Mouse (Mus musculus): ENCODE data around the gene Bdp1. TPM values are rescaled to one million over a fixed set of nuclear protein-coding genes. Genes with fewer than 3 reads are reported as not detected.

Bdp1 gene
- polyA plus RNA-seq, 1 experiment from 2014 or later = 32.5 TPM

- H3K4me3 ChIP-seq (replicated peaks) = no peak overlapping the region
Observed at GRCm38 (mm10) chr13:99989592-99989991, 114.3 kb downstream of the Bdp1 start.

GRCm38 (mm10) chr13:99983320-99983719 is 120.5 kb downstream of the Bdp1 start:
- Histone ChIP-seq H3K4me1 (no peaks in the 10 kb centered on the region), H3K36me3 (no peaks in the 10 kb centered on the region; the same call in 1 of the 2 replicates), H3K27me3 (replicated peaks) (no peaks in the 10 kb centered on the region), H3K4me3 (replicated peaks) (no peak overlapping the region), H3K9ac (no peak overlapping the region), H3K9me3 (no peaks in the 10 kb centered on the region), H3K4me2 (no peak overlapping the region), H3K27ac (no peak overlapping the region)
- ATAC-seq (ENCODE audit: insufficient read depth, low FRiP score, low read depth) = no peak
- 86% methylated on average over 1 of the region's 1 CpGs for WGBS

More at GRCm38 (mm10) chr13:99989592-99989991, 114.3 kb downstream of the Bdp1 start:
- H3K4me2 ChIP-seq = no peak overlapping the region
- no peaks in the 10 kb centered on the region for H3K4me1 ChIP-seq
- WGBS = 77% methylated on average over 4 of the region's 4 CpGs
- no peak overlapping the region for H3K27ac ChIP-seq
- H3K36me3 ChIP-seq = 0 out of 2 replicates have a peak, but pooled peaks cover 5% of the 10 kb centered on the region
- no peaks in the 10 kb centered on the region for H3K9me3 ChIP-seq
- H3K27me3 ChIP-seq (replicated peaks) = no peaks in the 10 kb centered on the region
- no peak for ATAC-seq (ENCODE audit: insufficient read depth, low FRiP score, low read depth)
- H3K9ac ChIP-seq = no peak overlapping the region

- Histone ChIP-seq H3K9ac (no peak overlapping the region), H3K36me3 (no peaks in the 10 kb centered on the region; the same call in 1 of the 2 replicates), H3K4me2 (no peak overlapping the region), H3K27ac (no peak overlapping the region), H3K4me1 (no peaks in the 10 kb centered on the region), H3K9me3 (no peaks in the 10 kb centered on the region), H3K4me3 (replicated peaks) (no peak overlapping the region), H3K27me3 (replicated peaks) (no peaks in the 10 kb centered on the region)
- 60% methylated on average over 2 of the region's 2 CpGs for WGBS
- no peak for ATAC-seq (ENCODE audit: insufficient read depth, low FRiP score, low read depth)
Observed at GRCm38 (mm10) chr13:99979406-99979805, 124.5 kb downstream of the Bdp1 start.

GRCm38 (mm10) chr13:99970089-99970488 is 133.8 kb downstream of the Bdp1 start:
- no peak overlapping the region for H3K27ac ChIP-seq
- H3K4me2 ChIP-seq = no peak overlapping the region
- H3K9ac ChIP-seq = no peak overlapping the region
- H3K36me3 ChIP-seq = peaks cover 13% of the 10 kb centered on the region; the same call in 1 of the 2 replicates
- no peaks in the 10 kb centered on the region for H3K27me3 ChIP-seq (replicated peaks)
- H3K9me3 ChIP-seq = no peaks in the 10 kb centered on the region
- ATAC-seq (ENCODE audit: insufficient read depth, low FRiP score, low read depth) = no peak
- H3K4me1 ChIP-seq = no peaks in the 10 kb centered on the region
- H3K4me3 ChIP-seq (replicated peaks) = no peak overlapping the region
- WGBS = 77% methylated on average over 3 of the region's 5 CpGs

Other genes starting within 250 kb of the Bdp1 start
- 35.7 and 35.8 TPM in 2 replicates for gene Cartpt, start 203.0 kb downstream of the Bdp1 start, polyA plus RNA-seq (2015; fragmentation: Nextera tagmentation; extraction: Ambion mirVana)
- gene Mccc2, start 88.4 kb downstream of the Bdp1 start, polyA plus RNA-seq (2015; fragmentation: Nextera tagmentation; extraction: Ambion mirVana) = 47.6 and 56.9 TPM in 2 replicates
- 144 and 153 TPM in 2 replicates for gene Serf1, start 3.9 kb upstream of the Bdp1 start, polyA plus RNA-seq (2015; fragmentation: Nextera tagmentation; extraction: Ambion mirVana)
- gene Smn1, start 20.8 kb upstream of the Bdp1 start, polyA plus RNA-seq (2015; fragmentation: Nextera tagmentation; extraction: Ambion mirVana) = 45.0 and 45.7 TPM in 2 replicates
- gene Naip2, start 98.0 kb upstream of the Bdp1 start, polyA plus RNA-seq (2015; fragmentation: Nextera tagmentation; extraction: Ambion mirVana) = 1.7 and 2.0 TPM in 2 replicates
- 2.1 and 2.2 TPM in 2 replicates for gene Naip5, start 142.3 kb upstream of the Bdp1 start, polyA plus RNA-seq (2015; fragmentation: Nextera tagmentation; extraction: Ambion mirVana)
- gene Naip6, start 213.6 kb upstream of the Bdp1 start, polyA plus RNA-seq (2015; fragmentation: Nextera tagmentation; extraction: Ambion mirVana) = 2.1 and 2.3 TPM in 2 replicates